Comparison of ENCODE assay signal across 8 mouse cellular contexts in genomic region chr15:9120081-9120480, GRCm38 (mm10). TPM values are rescaled to one million over a fixed set of nuclear protein-coding genes. Genes with fewer than 3 reads are reported as not detected.
DNase-seq lines count a peak whose midpoint lies in the region; ATAC-seq lines count a peak whose summit lies in the region.

No protein-coding gene starts in this region.

- peak; percentile 29 for DNase-seq in heart, adult 8-10 months (ENCODE audit: low spot score)
- DNase-seq in MN1 (ENCODE audit: low spot score), result peak; percentile 80
- DNase-seq in cerebellum, adult 9-10 months, result peak; percentile 52
- peak; percentile 38 for DNase-seq in layer of hippocampus, adult 11-12 months (ENCODE audit: low spot score)
- DNase-seq in lung, postnatal 36 days, result peak; percentile 55
- DNase-seq in right cerebral cortex, postnatal 4 days, result peak; percentile 42

- 95% methylated on average over 2 of the region's 2 CpGs for WGBS in heart, embryonic 12.5 days

- H3K36me3 ChIP-seq in heart, embryonic 12.5 days, result peaks cover 91% of the 10 kb centered on the region

- no peak overlapping the region for H3K9ac ChIP-seq in heart, embryonic 12.5 days

- H3K9me3 ChIP-seq in heart, embryonic 12.5 days (replicated peaks), result no peaks in the 10 kb centered on the region

- H3K27me3 ChIP-seq in heart, embryonic 12.5 days (replicated peaks), result no peaks in the 10 kb centered on the region

- no peak overlapping the region for H3K4me3 ChIP-seq in heart, embryonic 12.5 days

- no peaks in the 10 kb centered on the region for H3K4me1 ChIP-seq in heart, embryonic 12.5 days (replicated peaks)

- no peak for ATAC-seq in heart, embryonic 12.5 days (ENCODE audit: insufficient number of reproducible peaks, low FRiP score)
- peak; percentile 77 for ATAC-seq in granulocyte monocyte progenitor cell, adult 5-6 weeks (replicated peaks; ENCODE audit: poor library complexity, severe bottlenecking)

- no peak overlapping the region for H3K4me2 ChIP-seq in heart, embryonic 12.5 days

- no peak overlapping the region for H3K27ac ChIP-seq in heart, embryonic 12.5 days (ENCODE audit: poor library complexity, severe bottlenecking)

RNA-seq across cellular contexts. Expression of gene Lmbrd2, which starts 20.3 kb away (rescaled TPM):
- 10 to 100 TPM; 12.8 to 14.6 (median 13.6) TPM for total RNA-seq in heart, adult 8-10 months (2022)
- polyA plus RNA-seq in heart, embryonic 12.5 days (2016; fragmentation: Nextera tagmentation; extraction: Ambion mirVana), result 2.1 and 3.3 TPM in 2 replicates
- total RNA-seq in granulocyte monocyte progenitor cell, adult 5-6 weeks (2014; fragmentation: Nextera tagmentation), result 10.1 and 16.1 TPM in 2 replicates
- total RNA-seq in granulocyte monocyte progenitor cell, adult 5-6 weeks (2017), result 6.6 and 7.0 TPM in 2 replicates

RNA-seq across cellular contexts. Expression of gene Skp2, which starts 35.1 kb away (rescaled TPM):
- under 1 TPM; 0.28 to 0.55 (median 0.40) TPM for total RNA-seq in heart, adult 8-10 months (2022)
- polyA plus RNA-seq in heart, embryonic 12.5 days (2016; fragmentation: Nextera tagmentation; extraction: Ambion mirVana), result 43.0 and 43.3 TPM in 2 replicates
- 25.1 and 36.9 TPM in 2 replicates for total RNA-seq in granulocyte monocyte progenitor cell, adult 5-6 weeks (2014; fragmentation: Nextera tagmentation)
- 22.4 and 32.4 TPM in 2 replicates for total RNA-seq in granulocyte monocyte progenitor cell, adult 5-6 weeks (2017)

RNA-seq across cellular contexts. Expression of gene Nadk2, which starts 49.0 kb away (rescaled TPM):
- 10 to 100 TPM; 71.5 to 94.8 (median 72.6) TPM for total RNA-seq in heart, adult 8-10 months (2022)
- 72.6 and 73.2 TPM in 2 replicates for polyA plus RNA-seq in heart, embryonic 12.5 days (2016; fragmentation: Nextera tagmentation; extraction: Ambion mirVana)
- 31.8 and 52.6 TPM in 2 replicates for total RNA-seq in granulocyte monocyte progenitor cell, adult 5-6 weeks (2014; fragmentation: Nextera tagmentation)
- 57.9 and 63.5 TPM in 2 replicates for total RNA-seq in granulocyte monocyte progenitor cell, adult 5-6 weeks (2017)

Comparison
In these comparisons a context has a peak if more than half of its experiments do, and no peak if none do; other contexts are left out.
1. DNase-seq: peak in every context shown above with its lines; median percentile 80 in MN1; 55 in lung, postnatal 36 days; 52 in cerebellum, adult 9-10 months; 42 in right cerebral cortex, postnatal 4 days; 38 in layer of hippocampus, adult 11-12 months; 29 in heart, adult 8-10 months.
2. RNA of gene Skp2, which starts 35.1 kb away (total RNA-seq): 22.4 to 36.9 TPM in granulocyte monocyte progenitor cell, adult 5-6 weeks; 0.28 to 0.55 TPM in heart, adult 8-10 months; every median in the first group is over 10 times any median in the second.